ENCODE assay signal across 11 mouse cellular contexts in genomic region chr8:69957879-69958278, GRCm38 (mm10). TPM values are rescaled to one million over a fixed set of nuclear protein-coding genes. Genes with fewer than 3 reads are reported as not detected.
DNase-seq lines count a peak whose midpoint lies in the region; ATAC-seq and TF ChIP-seq lines count a peak whose summit lies in the region.
"Had no signal": no experiment of that assay in that cellular context is flagged by ENCODE, and none has a peak within 500 bp of the region (broad histone marks: within the 10 kb centered on the region; RNA-seq: fewer than 3 reads in every experiment).

No protein-coding gene starts in this region.

- 0 out of 2 replicates have a peak overlapping the region, but pooled peaks have one; percentile 21 for H3K27ac ChIP-seq in forebrain, embryonic 14.5 days (ENCODE audit: low read depth, low read length)
- no peak overlapping the region for H3K27ac ChIP-seq in forebrain, embryonic 12.5 days
- H3K27ac ChIP-seq in heart, embryonic 15.5 days = peak overlapping the region; percentile 38
- peak overlapping the region; percentile 43 for H3K27ac ChIP-seq in lung, postnatal 0 days (ENCODE audit: low read length)
- H3K27ac ChIP-seq in liver, embryonic 13.5 days = peak overlapping the region; percentile 48
- H3K27ac ChIP-seq: embryonic facial prominence, embryonic 10.5 days had no signal

- intact Hi-C loops in heart, postnatal 25 days (cut with DNase I) = loop anchor here (1.0 to 5.0 kb wide), 3 partner anchors 11 to 44 kb away; no protein-coding TSS in a partner anchor

- no peak for TF ChIP-seq EP300 in lung, postnatal 0 days (IDR thresholded peaks at IDR 0.05)

- H3K27me3 ChIP-seq in forebrain, embryonic 14.5 days (replicated peaks; ENCODE audit: control insufficient read depth, insufficient read depth, low read length) = no peaks in the 10 kb centered on the region
- no peaks in the 10 kb centered on the region for H3K27me3 ChIP-seq in forebrain, embryonic 12.5 days
- H3K27me3 ChIP-seq in heart, embryonic 15.5 days = no peaks in the 10 kb centered on the region
- no peaks in the 10 kb centered on the region for H3K27me3 ChIP-seq in lung, postnatal 0 days (replicated peaks; ENCODE audit: insufficient read depth, low read length)
- no peaks in the 10 kb centered on the region for H3K27me3 ChIP-seq in liver, embryonic 13.5 days

- H3K4me1 ChIP-seq in forebrain, embryonic 14.5 days (ENCODE audit: control insufficient read depth, insufficient read depth, low read length) = no peaks in the 10 kb centered on the region; the same call in 1 of the 2 replicates
- H3K4me1 ChIP-seq in forebrain, embryonic 12.5 days = peaks cover 7% of the 10 kb centered on the region
- peaks cover 51% of the 10 kb centered on the region for H3K4me1 ChIP-seq in heart, embryonic 15.5 days (replicated peaks)
- peaks cover 16% of the 10 kb centered on the region for H3K4me1 ChIP-seq in lung, postnatal 0 days (ENCODE audit: insufficient read depth, low read depth, low read length)
- peaks cover 70% of the 10 kb centered on the region for H3K4me1 ChIP-seq in liver, embryonic 13.5 days (replicated peaks)

- H3K4me2 ChIP-seq in forebrain, embryonic 14.5 days (ENCODE audit: low read length) = no peak overlapping the region
- H3K4me2 ChIP-seq in forebrain, embryonic 12.5 days = no peak overlapping the region
- H3K4me2 ChIP-seq in heart, embryonic 15.5 days = no peak overlapping the region
- H3K4me2 ChIP-seq in lung, postnatal 0 days (replicated peaks; ENCODE audit: low read depth, low read length) = no peak overlapping the region
- H3K4me2 ChIP-seq in liver, embryonic 13.5 days = no peak overlapping the region

- H3K9me3 ChIP-seq in forebrain, embryonic 14.5 days (replicated peaks; ENCODE audit: control insufficient read depth, low read length) = no peaks in the 10 kb centered on the region
- H3K9me3 ChIP-seq in forebrain, embryonic 12.5 days = no peaks in the 10 kb centered on the region
- H3K9me3 ChIP-seq in heart, embryonic 15.5 days (replicated peaks) = no peaks in the 10 kb centered on the region
- H3K9me3 ChIP-seq in lung, postnatal 0 days (ENCODE audit: low read length) = no peaks in the 10 kb centered on the region
- no peaks in the 10 kb centered on the region for H3K9me3 ChIP-seq in liver, embryonic 13.5 days (replicated peaks)
- H3K9me3 ChIP-seq: embryonic facial prominence, embryonic 10.5 days had no signal

- H3K9ac ChIP-seq in forebrain, embryonic 14.5 days (ENCODE audit: low read length) = no peak overlapping the region
- H3K9ac ChIP-seq in forebrain, embryonic 12.5 days = no peak overlapping the region
- H3K9ac ChIP-seq in heart, embryonic 15.5 days = no peak overlapping the region
- no peak overlapping the region for H3K9ac ChIP-seq in lung, postnatal 0 days (replicated peaks; ENCODE audit: low read depth)
- H3K9ac ChIP-seq in liver, embryonic 13.5 days = no peak overlapping the region

- no peak for DNase-seq in forebrain, embryonic 14.5 days (ENCODE audit: low spot score)
- no peak for DNase-seq in heart, postnatal 25 days (ENCODE audit: low spot score)
- DNase-seq in lung, postnatal 0 days (ENCODE audit: low spot score) = no peak
- no peak for DNase-seq in lung, postnatal 4 days
- DNase-seq in liver, embryonic 13.5 days = no peak
- no peak for DNase-seq in natural killer cell, adult 2 months (ENCODE audit: low spot score in 2 of 2)
- DNase-seq: adrenal gland, adult 2 months; cerebellum, postnatal 10 days had no signal

- no peaks in the 10 kb centered on the region for H3K36me3 ChIP-seq in forebrain, embryonic 14.5 days (ENCODE audit: control insufficient read depth, insufficient read depth, low read length)
- H3K36me3 ChIP-seq in forebrain, embryonic 12.5 days (replicated peaks) = 0 out of 2 replicates have a peak, but pooled peaks cover 3% of the 10 kb centered on the region
- no peaks in the 10 kb centered on the region for H3K36me3 ChIP-seq in heart, embryonic 15.5 days
- no peaks in the 10 kb centered on the region for H3K36me3 ChIP-seq in lung, postnatal 0 days (ENCODE audit: insufficient read depth, low read length)
- H3K36me3 ChIP-seq in liver, embryonic 13.5 days = no peaks in the 10 kb centered on the region; the same call in 1 of the 2 replicates

- ATAC-seq in forebrain, embryonic 14.5 days = no peak
- no peak for ATAC-seq in forebrain, embryonic 12.5 days (ENCODE audit: low FRiP score)
- no peak for ATAC-seq in heart, embryonic 15.5 days (replicated peaks; ENCODE audit: insufficient number of reproducible peaks, insufficient read depth, low FRiP score, low read depth)
- peak; percentile 33; the same call in 1 of the 2 replicates for ATAC-seq in lung, postnatal 0 days
- ATAC-seq in liver, embryonic 13.5 days (ENCODE audit: low read depth) = 0 out of 2 replicates have a peak, but pooled peaks have one; percentile 3

- no peak for TF ChIP-seq CTCF in lung, postnatal 0 days (IDR thresholded peaks at IDR 0.05)

- H3K4me3 ChIP-seq in forebrain, embryonic 14.5 days (ENCODE audit: low read depth, low read length) = no peak overlapping the region
- H3K4me3 ChIP-seq in forebrain, embryonic 12.5 days (replicated peaks) = no peak overlapping the region
- H3K4me3 ChIP-seq in heart, embryonic 15.5 days = no peak overlapping the region
- no peak overlapping the region for H3K4me3 ChIP-seq in lung, postnatal 0 days (ENCODE audit: low read depth, low read length)
- no peak overlapping the region for H3K4me3 ChIP-seq in liver, embryonic 13.5 days (replicated peaks)
- H3K4me3 ChIP-seq: embryonic facial prominence, embryonic 10.5 days had no signal

RNA-seq across cellular contexts. Expression of gene Gatad2a, which starts 38.3 kb away (rescaled TPM):
- 28.8 and 30.5 TPM in 2 replicates for polyA plus RNA-seq in forebrain, embryonic 14.5 days (2014; fragmentation: Nextera tagmentation; extraction: Ambion mirVana)
- polyA plus RNA-seq in forebrain, embryonic 12.5 days (2016; fragmentation: Nextera tagmentation; extraction: Ambion mirVana) = 47.5 and 48.7 TPM in 2 replicates
- 33.2 and 46.3 TPM in 2 replicates for polyA plus RNA-seq in heart, embryonic 15.5 days (2015; fragmentation: Nextera tagmentation; extraction: Ambion mirVana)
- total RNA-seq in heart, postnatal 25 days (2021) = 10 to 100 TPM; 34.3 to 35.6 TPM
- 40.9 and 41.8 TPM in 2 replicates for polyA plus RNA-seq in lung, postnatal 0 days (2015; fragmentation: Nextera tagmentation; extraction: Ambion mirVana)
- polyA plus RNA-seq in liver, embryonic 13.5 days (2015; fragmentation: Nextera tagmentation; extraction: Ambion mirVana) = 27.1 and 27.8 TPM in 2 replicates

RNA-seq across cellular contexts. Expression of gene Yjefn3, which starts 55.4 kb away (rescaled TPM):
- polyA plus RNA-seq in forebrain, embryonic 14.5 days (2014; fragmentation: Nextera tagmentation; extraction: Ambion mirVana) = 9.9 and 10.0 TPM in 2 replicates
- polyA plus RNA-seq in forebrain, embryonic 12.5 days (2016; fragmentation: Nextera tagmentation; extraction: Ambion mirVana) = 7.0 and 9.8 TPM in 2 replicates
- 5.9 and 10.1 TPM in 2 replicates for polyA plus RNA-seq in heart, embryonic 15.5 days (2015; fragmentation: Nextera tagmentation; extraction: Ambion mirVana)
- total RNA-seq in heart, postnatal 25 days (2021) = 10 to 100 TPM in 1 of 2 experiments, 1 to 10 TPM in 1; 9.6 to 14.8 TPM
- polyA plus RNA-seq in lung, postnatal 0 days (2015; fragmentation: Nextera tagmentation; extraction: Ambion mirVana) = 2.1 and 3.4 TPM in 2 replicates
- 0.74 and 0.81 TPM in 2 replicates for polyA plus RNA-seq in liver, embryonic 13.5 days (2015; fragmentation: Nextera tagmentation; extraction: Ambion mirVana)

RNA-seq across cellular contexts. Expression of gene Ndufa13, which starts 55.5 kb away (rescaled TPM):
- 180 and 216 TPM in 2 replicates for polyA plus RNA-seq in forebrain, embryonic 14.5 days (2014; fragmentation: Nextera tagmentation; extraction: Ambion mirVana)
- polyA plus RNA-seq in forebrain, embryonic 12.5 days (2016; fragmentation: Nextera tagmentation; extraction: Ambion mirVana) = 165 and 168 TPM in 2 replicates
- 316 and 390 TPM in 2 replicates for polyA plus RNA-seq in heart, embryonic 15.5 days (2015; fragmentation: Nextera tagmentation; extraction: Ambion mirVana)
- 100 to 1,000 TPM; 446 to 456 TPM for total RNA-seq in heart, postnatal 25 days (2021)
- 165 and 177 TPM in 2 replicates for polyA plus RNA-seq in lung, postnatal 0 days (2015; fragmentation: Nextera tagmentation; extraction: Ambion mirVana)
- polyA plus RNA-seq in liver, embryonic 13.5 days (2015; fragmentation: Nextera tagmentation; extraction: Ambion mirVana) = 109 and 114 TPM in 2 replicates

RNA-seq across cellular contexts. Expression of gene Tssk6, which starts 55.9 kb away (rescaled TPM):
- polyA plus RNA-seq in forebrain, embryonic 14.5 days (2014; fragmentation: Nextera tagmentation; extraction: Ambion mirVana) = 2.5 and 3.1 TPM in 2 replicates
- polyA plus RNA-seq in forebrain, embryonic 12.5 days (2016; fragmentation: Nextera tagmentation; extraction: Ambion mirVana) = 4.2 and 4.3 TPM in 2 replicates
- 1.5 and 1.8 TPM in 2 replicates for polyA plus RNA-seq in heart, embryonic 15.5 days (2015; fragmentation: Nextera tagmentation; extraction: Ambion mirVana)
- under 1 TPM in 1 of 2 experiments, not detected in 1; 0.20 TPM for total RNA-seq in heart, postnatal 25 days (2021)
- polyA plus RNA-seq in lung, postnatal 0 days (2015; fragmentation: Nextera tagmentation; extraction: Ambion mirVana) = 1.9 and 2.3 TPM in 2 replicates
- 2.4 and 2.5 TPM in 2 replicates for polyA plus RNA-seq in liver, embryonic 13.5 days (2015; fragmentation: Nextera tagmentation; extraction: Ambion mirVana)

Comparison
In these comparisons a context has a peak if more than half of its experiments do, and no peak if none do; other contexts are left out.
1. ATAC-seq: peak in lung, postnatal 0 days (single experiment) and liver, embryonic 13.5 days (single experiment); none in forebrain, embryonic 14.5 days (single experiment), forebrain, embryonic 12.5 days (single experiment) and heart, embryonic 15.5 days (single experiment).